Mouse (Mus musculus): ENCODE results near the gene Sstr3. TPM values are rescaled to one million over a fixed set of nuclear protein-coding genes. Genes with fewer than 3 reads are reported as not detected.

Sstr3 gene
- polyA plus RNA-seq, 2 experiments from 2014 or later: not detected

- ATAC-seq: no peak
These were observed 13.6 kb downstream of the Sstr3 start, which contains the start of gene C1qtnf6 for GRCm38 (mm10) chr15:78530671-78531450. Gene C1qtnf6, minus strand, starts transcription at chr15:78531416.

DNA sequence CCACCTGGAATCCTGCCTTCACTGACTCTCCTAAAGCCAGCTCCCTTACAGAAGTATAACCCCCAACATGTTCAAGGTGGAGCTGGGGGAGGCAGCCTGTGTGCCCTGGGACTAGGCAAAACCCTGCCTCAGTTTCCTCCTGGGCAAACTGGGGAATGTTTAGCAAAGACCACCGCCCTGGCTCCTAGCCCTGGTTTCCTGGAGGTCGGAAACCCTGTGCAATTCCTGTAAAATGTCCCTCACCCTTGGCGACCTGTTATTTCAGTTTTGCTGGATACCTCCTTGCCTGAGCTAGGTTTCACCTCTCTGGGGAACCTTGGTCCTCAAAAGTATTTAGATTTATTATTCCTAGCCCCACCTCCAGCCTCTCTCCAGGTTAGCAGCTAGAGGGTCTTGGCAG is 14.3 kb downstream of the Sstr3 start:
- no peak for ATAC-seq

DNA sequence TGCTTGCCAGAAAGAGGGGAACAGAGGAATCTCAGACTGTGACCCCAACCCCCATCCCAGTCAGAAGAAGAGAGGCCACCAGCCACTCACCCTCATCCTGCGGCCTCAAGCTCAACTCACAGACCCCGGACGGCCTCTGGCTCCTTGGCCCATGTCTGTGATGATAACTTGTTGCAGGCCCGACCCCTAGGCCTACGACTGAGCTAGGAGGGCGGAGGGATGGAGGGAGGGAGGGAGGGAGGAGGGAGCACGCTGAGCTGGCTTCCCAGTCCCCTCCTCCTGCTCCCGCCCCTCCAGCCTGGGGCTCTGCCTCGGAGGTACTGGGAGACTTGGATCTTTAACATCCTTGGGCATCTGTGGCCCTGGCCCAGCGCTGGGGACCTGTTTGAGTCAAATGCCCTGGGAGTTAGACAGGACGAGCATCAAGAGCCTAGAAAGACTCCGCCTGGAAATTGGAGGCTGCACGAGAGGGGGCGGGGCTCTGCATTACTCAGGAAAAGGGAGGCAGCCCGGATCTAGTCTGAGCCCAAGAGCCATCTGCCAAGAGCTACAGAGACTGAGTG is 15.0 kb downstream of the Sstr3 start:
- ATAC-seq: no peak

GRCm38 (mm10) chr15:78528726-78529411 is 15.6 kb downstream of the Sstr3 start:
- peak; percentile 30 for ATAC-seq

GRCm38 (mm10) chr15:78527973-78528372 is 16.5 kb downstream of the Sstr3 start:
- ATAC-seq: peak; percentile 70

DNA sequence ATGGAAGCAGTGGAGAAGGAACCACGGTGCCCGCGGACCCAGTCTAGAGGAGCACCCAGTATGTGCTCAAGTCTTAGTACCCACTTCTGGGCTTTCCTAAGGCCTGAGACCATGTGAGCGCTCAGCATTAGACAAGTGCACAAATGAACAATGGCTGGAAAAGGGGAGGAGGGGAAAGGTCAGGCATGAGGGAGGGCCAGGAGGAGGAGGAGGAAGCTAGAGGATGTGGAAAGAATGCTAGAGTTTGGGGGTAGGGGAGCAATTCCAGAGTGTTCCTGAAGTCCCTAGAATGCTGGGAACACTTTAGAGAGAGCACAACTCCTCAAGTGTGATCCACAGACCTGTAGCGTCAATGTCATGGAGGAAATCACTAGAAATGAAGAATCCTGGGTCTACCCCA is 20.3 kb downstream of the Sstr3 start:
- no peak for ATAC-seq

DNA sequence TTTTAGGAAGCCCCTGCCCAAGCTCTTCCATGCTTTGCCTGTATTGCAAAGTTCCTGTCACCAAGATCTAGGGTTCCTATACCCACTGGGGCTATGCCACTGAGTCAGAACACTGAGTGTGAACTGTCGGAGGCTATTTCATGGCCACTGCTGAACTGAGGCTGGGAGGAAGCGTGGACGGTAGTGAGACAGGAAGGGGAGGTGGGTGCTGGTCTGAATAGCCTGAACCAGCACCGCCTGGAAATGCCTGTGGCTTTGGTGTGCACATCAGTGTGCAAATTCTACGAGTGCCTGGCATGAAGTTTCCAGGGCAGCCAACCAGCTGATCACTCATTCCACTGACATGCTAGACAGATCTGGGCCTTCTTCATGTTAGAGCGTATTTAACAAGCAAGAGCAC is 22.6 kb downstream of the Sstr3 start:
- ATAC-seq: no peak

- no peak for ATAC-seq
These were observed 23.2 kb downstream of the Sstr3 start for GRCm38 (mm10) chr15:78521331-78521730.

DNA sequence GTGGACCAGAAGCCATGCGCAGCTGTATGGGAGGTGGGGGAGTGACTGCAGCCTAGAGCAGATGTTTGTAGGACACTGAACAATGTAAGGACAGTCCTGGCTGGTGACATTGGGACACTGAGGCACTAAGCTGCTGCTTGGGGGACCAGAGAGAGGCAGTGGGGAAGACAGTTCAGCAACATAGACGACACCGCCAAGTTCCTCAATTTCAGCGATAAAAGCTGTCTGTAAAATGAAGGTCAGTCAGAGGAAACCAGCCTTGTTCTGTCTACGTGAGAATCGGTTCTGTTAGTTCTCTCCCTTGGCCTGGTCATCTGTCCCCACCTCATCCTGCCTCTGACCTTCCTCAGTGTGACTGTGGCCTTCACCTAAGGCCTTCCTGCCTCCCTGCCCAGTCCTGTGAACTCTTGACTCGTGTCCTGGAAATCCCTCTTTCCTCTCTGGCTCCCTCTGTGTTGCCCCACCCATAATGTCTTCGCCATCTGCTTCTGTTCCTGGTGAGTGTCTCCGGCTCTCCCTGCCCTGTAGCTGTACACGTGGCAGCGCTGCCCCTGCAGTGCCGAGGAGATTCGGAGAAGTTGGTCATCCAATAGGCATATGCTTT is 24.3 kb downstream of the Sstr3 start:
- ATAC-seq: no peak

DNA sequence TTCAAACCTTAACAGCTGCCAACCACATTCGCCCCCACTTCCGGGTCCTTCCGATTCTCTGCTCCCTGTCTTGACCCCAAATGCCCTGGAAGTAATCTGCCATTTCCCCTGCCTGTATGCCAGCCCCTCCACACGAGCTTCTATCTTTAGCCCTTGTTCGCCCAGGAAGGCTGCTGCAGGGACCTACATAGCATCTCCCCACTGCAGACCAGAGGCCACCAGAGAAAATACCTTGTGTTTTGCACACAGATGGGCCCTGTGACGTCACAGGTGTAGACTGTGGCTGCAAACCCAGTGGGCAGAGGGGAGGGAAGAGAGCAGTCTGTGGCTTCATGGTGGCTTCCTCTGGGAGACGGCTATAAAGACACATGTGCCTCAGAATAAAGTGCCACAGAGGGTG is 26.3 kb downstream of the Sstr3 start:
- ATAC-seq: no peak

DNA sequence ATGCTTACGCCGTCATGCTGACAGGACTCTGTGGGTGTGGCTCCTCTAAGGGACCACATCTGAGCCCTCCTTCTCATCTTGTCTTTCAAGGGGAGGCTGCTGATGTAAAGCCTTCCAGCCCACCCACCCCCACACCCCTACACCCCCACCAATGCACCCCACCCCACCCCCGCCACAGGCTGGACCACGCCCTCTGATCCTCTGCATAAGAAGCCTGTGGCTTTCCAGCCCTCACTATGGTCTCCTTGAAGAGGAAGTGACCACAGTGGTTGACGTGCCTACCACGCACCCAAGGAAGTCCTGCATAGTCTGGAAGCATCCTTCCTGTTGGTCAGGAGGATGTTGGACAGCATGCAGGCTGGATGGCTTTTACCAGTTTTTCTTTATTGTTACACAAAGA is 28.7 kb downstream of the Sstr3 start:
- ATAC-seq: no peak

DNA sequence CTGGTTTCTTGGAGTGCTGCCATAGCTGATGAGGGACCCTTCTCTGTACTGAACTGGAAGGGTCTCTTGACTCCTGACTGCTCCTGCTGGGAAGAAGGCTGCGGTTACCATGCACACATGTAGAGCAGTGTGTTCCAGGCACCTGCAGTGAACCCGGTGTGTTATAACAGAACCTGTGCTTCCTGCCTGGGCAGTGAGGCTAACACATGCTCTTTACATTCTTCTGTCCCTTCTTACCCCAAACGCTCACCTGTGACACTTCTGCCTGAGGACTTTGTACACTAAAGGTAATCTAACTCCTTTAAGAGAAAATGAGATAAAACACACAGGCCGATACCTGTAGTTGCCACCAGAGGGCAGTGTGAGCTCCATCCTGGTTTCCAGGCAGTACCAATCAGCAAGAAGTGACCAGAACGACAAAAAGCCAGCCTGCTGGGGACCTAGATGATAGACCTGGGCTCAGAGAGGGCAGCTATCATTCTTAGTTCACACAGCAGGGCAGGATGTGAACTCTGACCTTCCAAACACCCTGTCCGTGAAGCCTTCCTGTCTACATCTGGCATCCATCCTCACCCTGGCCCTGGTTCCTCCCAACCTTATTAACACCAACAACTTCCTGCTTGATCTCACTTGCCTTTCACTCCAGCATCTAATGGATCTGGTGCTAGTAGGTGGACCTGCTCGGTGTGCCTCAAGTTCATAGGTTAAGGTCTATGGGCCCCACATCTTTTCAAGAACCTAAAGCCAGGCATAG is 29.9 kb downstream of the Sstr3 start:
- peak; percentile 29 for ATAC-seq

GRCm38 (mm10) chr15:78513019-78513418 is 31.5 kb downstream of the Sstr3 start:
- no peak for ATAC-seq

GRCm38 (mm10) chr15:78511951-78512350 is 32.5 kb downstream of the Sstr3 start:
- no peak for ATAC-seq

DNA sequence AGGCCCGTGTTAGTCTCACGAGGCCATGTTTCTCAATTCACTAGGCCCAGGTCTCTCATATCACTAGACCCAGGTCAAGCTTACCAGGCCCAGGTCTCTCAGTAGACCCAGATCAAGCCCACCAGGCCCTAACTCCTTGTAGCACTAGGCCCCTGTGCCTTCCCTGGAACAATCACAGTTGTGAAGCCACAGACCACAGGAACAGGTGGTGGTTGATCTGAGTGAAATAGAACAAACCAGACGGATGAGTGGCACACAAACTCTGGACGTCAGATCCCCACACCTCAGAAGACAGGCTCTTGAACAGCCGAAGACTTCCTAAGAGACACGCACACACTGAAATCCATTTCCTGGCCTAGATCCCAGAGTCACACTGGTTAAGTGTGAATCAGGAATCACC is 33.7 kb downstream of the Sstr3 start:
- ATAC-seq: peak; percentile 51

DNA sequence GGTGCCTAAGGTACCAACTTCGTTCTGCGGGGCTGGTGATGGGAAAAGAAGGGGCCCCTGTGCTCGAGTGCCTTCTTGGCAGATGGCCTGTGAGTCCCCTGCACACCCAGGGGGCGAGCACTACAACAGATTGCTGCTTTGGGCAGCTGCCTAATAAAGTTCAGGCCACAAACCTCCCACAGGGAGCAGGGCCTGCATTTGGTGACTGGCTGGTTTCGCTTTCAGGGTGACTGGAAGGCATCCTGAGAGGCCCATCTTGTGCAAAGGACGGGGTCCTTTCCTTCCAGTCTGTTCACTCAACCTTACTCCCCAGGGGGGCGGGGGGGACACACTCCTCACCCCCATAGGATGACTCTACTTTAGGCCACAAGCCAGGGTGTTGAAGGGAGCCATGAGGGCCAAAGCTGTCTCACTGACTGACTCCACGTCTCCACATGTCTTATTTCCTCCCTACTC is 34.3 kb downstream of the Sstr3 start:
- ATAC-seq: peak; percentile 65

GRCm38 (mm10) chr15:78509297-78509899 is 35.1 kb downstream of the Sstr3 start:
- no peak for ATAC-seq

DNA sequence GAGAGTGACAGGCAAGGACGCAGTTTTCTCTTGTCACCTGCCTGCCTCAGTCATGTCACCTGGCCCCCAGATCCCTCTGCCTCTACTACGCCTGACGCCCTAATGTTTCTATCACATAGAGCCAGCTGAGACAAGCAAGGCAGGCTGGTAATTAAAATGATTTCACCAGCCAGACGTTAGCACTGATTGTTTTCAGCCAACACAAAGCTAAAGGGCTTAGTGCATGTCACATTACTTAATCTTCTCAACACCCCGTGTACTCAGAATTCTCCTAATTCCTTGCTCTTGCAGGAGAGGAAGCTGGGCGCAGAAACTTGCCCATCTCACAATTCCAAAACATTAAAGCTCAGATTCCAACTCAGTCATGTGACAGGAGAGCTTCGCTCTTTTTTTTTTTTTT is 36.0 kb downstream of the Sstr3 start:
- no peak for ATAC-seq

DNA sequence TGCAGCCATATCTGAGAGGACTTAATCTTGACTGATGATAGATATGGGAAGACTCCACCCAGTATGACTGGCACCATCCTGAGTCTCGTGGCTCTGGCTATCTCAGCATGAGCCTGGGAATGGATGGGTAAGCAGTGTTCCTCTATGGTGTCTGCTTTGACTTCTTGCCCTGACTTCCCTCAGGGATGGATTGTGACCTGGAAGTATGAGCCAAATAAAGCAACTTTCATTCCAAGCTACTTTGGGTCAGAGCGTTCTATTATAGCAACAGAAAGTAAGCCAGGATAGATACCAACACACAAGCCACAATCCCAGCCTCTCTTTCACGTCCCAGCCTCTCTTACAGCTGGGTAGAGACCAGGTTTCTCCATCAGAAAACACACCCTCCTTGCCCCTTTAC is 38.9 kb downstream of the Sstr3 start:
- no peak for ATAC-seq

GRCm38 (mm10) chr15:78504816-78505215 is 39.7 kb downstream of the Sstr3 start:
- no peak for ATAC-seq

DNA sequence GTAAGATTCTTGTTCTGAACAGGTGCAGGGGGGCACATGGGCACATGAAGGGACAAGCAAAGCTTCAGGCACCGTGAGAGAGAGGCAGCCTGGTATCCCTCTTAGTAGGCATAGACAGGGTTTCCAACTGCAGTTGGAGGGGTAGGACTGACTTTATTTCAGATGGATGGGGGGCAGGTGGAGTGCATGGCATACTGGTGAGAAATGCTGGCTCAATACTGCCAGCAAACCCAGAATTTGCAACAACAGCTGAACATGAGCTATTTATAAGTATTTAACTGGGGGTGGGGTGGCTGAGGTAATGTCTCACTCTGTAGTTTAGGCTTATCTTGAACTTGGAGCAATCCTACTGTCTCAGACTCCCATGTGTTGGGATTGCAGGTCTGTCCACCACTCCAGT is 40.5 kb downstream of the Sstr3 start:
- no peak for ATAC-seq

All from activated CD4-positive, CD25-positive, alpha-beta regulatory T cell, adult 4 months (primary cell).